Mouse (Mus musculus): ENCODE measurements around the gene Timp2.
"Not testable (repeated sequence)": the region's sequence is repeated elsewhere in the genome, so short reads cannot be mapped to it uniquely, and the experiment has no call there.

Gene Timp2

GRCm38 (mm10) chr11:118337491-118338168 lies 17.9 kb downstream of the Timp2 start:
- DNase-seq (ENCODE audit: low read depth, low spot score): no peak

- no peak for DNase-seq (ENCODE audit: low read depth, low spot score)
Observed at GRCm38 (mm10) chr11:118333431-118333830, 22.1 kb downstream of the Timp2 start.

DNA sequence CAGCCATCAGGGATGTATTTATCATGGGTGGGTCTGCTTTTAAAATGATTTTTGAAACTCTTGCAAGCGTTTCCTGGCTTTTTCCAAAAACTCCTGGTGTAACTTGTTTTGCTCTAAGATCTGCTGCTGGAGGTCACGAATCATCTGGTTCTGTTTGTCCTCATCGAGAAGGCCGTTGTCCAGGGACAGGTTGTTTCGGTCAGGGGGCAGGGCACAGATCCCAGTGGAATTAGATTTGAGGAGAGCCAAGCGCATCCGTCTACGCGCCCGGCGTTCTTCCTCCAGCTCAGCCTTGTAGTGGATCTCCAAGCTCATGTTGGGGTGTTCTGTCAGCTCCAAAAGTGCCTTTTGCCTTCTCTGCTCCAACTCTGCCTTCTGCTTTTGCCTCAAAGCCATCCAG lies 23.2 kb downstream of the Timp2 start:
- no peak for DNase-seq (ENCODE audit: low read depth, low spot score)

GRCm38 (mm10) chr11:118330777-118331176 lies 24.8 kb downstream of the Timp2 start:
- no peak for DNase-seq (ENCODE audit: low read depth, low spot score)

- DNase-seq (ENCODE audit: low read depth, low spot score): no peak
Observed at GRCm38 (mm10) chr11:118330361-118330760, 25.2 kb downstream of the Timp2 start.

DNA sequence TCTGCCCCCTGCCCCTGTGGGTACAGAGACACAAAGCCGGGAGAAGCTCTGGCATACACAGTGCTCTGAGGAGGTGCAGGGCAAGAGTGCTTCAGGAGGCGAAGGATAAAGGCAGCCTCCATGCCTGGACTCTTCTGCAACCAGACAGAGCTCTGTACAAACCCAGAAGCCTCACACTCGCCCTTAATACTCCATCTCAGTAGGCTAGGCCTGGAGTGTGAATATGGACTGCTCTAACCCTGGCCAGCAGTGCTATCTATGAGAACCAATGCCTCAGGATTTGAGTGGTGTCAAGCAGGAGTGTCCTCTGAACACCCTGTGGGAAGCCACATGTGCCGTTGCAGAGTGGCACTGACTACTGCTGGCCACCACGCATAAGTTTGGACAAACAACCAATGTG lies 26.6 kb downstream of the Timp2 start:
- no peak for DNase-seq (ENCODE audit: low read depth, low spot score)

- no peak for DNase-seq (ENCODE audit: low read depth, low spot score)
Observed at GRCm38 (mm10) chr11:118328511-118328910, 27.0 kb downstream of the Timp2 start.

DNA sequence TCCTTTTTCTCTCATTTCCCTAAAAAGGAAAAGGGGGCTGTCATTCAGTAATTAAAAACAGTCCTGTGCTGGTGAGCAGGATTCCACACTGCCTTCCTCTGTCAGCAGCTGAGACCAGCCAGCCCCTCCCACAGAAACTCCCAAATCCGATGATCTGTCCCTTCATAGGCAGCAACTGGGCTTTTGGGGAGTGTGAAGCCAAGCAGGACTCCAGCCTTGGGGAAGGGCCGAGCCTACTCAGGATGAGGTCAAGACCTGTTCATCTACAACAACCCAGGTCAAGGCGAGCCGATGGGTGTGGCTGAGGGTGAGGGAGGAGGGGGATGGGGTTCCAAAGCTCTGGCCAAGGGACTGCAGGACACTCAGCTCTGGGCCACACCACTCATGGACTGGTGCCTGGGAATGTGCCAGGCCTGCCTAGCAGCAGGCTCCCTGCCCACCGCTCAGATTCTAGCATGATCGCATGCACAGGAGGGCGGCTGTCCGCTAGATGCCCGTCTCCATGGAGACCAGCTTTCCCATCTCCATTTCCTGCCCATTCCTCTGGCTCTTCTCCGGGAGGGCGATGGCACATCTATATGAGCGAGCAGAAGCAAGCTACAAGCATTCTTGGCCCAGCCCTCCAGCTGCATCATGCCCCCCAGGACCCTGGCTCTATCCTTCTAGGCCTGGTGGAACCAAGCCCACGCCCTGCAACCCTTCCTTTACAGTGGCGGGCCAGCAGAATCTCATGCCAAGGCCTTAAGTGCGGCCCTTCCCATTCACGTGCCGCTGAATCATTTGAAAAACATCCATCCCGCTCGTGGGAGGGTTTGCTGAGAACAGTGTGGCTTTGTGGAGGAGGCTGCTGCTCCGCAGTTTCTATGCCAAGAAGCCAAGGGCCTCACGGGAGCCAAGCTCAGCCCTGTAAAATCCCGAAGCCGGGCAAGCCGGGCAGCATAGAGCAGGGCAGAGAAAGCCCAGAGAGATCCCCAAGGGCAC lies 28.3 kb downstream of the Timp2 start:
- peak; percentile 49 for DNase-seq (ENCODE audit: low read depth, low spot score)

DNA sequence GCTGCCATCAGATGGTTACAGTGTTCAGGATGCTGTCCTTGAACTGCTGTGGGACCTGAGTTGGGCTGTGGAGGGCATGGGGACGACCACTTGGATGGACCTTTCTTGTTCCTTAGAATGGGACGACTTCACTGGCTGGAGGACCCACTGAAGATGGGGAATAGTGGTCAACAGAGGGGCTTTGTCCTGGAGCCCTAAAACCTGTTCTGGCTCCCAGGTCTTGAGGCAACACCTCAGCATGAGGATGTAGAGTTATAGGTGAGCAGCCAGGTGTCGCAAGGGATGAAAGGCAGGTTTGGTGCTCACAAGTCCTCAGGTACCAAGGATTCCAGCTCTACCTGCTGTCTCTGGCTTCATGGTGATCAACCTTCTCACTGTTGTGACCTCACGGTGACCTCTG lies 29.0 kb downstream of the Timp2 start:
- DNase-seq (ENCODE audit: low read depth, low spot score): no peak

DNA sequence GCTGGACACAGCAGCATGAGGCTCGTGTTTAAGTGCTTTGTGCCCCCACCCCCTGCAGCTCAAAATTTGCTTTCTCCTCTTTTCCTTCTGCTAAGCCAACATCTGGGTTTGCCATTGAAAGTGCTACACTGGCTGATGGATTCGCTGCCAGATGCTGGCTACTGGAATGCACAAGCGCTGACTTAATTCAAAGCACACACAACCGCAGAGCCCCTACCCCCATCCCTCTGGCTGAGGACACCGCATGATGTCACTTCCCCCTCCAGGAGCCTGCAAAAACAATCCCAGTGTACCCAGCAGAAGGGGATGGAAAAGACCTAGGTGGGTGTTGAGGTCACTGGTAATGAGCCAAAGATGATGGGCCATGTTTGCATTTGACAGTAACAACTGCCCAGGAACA lies 31.0 kb downstream of the Timp2 start:
- DNase-seq (ENCODE audit: low read depth, low spot score): no peak

- DNase-seq (ENCODE audit: low read depth, low spot score): no peak
Observed at GRCm38 (mm10) chr11:118323974-118324373, 31.6 kb downstream of the Timp2 start.

DNA sequence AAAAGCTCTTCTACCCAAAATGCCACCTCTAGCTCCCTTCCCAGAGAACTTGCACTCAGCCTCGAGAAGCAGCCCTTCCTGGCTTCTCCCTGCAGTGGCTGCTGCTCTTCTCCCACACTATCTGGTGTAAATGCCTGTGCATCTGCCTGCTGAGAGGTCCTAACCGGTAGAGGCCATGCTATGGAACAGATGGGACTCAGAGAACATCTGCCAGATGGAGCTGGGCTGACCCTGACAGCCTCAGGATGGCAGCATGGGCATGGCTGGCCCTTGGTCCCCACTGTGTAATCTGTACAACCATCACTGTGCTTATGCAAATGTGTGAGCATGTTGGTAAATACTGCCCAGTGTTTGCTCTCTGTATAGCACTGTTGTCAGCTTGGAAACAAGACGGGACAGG lies 32.9 kb downstream of the Timp2 start:
- DNase-seq (ENCODE audit: low read depth, low spot score): no peak

DNA sequence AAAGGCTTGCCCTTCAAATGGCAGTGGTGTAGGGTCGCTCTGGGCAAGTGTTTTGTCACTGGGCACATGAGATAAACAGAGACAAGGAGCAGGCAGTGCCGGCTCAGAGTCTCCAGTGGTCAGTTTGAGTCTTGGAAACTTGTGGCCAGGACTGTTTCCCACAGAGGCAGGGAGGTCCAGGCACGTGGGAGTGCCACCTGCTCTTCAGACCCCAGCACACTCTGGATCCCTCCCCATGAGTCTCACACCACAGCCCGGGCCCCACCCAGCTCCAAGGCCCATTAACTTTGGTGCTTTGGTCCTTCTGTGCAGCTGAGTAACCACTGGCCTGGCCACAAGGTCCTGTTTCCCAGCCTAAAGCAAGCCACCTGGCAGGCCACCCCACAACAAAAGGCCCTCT lies 33.6 kb downstream of the Timp2 start:
- DNase-seq (ENCODE audit: low read depth, low spot score): no peak

- DNase-seq (ENCODE audit: low read depth, low spot score): no peak
Observed at GRCm38 (mm10) chr11:118321500-118321899, 34.0 kb downstream of the Timp2 start.

GRCm38 (mm10) chr11:118318678-118319077 lies 36.9 kb downstream of the Timp2 start:
- DNase-seq (ENCODE audit: low read depth, low spot score): peak; percentile 70

DNA sequence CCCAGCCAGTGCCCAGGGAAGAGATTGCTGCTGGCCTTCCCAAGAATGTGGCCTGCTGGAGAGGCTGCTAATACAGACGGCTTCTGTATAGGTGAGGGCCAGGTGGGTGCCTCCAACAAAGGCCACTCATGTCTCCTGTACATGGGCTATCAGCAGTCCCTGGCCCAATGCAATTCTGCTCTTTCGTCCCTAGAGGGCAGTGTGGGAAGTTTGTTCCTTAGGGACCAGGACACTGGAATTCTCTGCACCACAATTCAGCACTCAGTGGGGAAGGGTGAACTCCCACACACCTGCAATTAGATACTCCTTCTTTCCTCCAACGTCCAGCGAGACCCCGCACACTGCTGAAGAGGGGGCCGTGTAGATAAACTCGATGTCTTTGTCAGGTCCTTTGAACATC lies 38.4 kb downstream of the Timp2 start:
- DNase-seq (ENCODE audit: low read depth, low spot score): peak; percentile 74

DNA sequence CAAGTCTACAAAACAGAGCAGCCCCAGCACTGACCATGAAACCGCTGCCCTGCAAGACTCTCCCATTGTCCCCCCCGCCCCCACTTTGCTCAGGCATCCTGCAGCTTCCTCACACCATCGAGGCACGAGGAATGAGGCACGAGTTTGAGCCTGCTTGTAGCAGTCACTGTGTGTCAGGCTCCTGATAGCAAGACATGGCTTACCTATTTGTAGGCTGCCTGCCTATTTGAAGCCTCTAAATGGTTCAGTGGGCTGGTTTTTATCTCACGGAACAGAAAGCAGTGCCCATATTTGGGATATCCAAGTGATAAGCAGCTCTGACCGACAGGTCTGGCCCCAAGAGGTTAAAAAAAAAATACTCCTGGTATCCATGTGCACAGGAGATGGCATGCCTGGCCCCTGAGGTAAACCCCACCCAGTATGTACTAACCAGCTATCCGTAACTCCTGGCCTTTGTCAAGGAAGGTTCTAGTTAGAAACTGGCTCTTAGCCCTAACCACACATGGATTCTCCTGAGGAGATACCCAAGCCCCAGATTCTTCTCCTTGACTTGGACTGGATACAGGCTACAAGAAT lies 39.2 kb downstream of the Timp2 start:
- no peak for DNase-seq (ENCODE audit: low read depth, low spot score)

DNA sequence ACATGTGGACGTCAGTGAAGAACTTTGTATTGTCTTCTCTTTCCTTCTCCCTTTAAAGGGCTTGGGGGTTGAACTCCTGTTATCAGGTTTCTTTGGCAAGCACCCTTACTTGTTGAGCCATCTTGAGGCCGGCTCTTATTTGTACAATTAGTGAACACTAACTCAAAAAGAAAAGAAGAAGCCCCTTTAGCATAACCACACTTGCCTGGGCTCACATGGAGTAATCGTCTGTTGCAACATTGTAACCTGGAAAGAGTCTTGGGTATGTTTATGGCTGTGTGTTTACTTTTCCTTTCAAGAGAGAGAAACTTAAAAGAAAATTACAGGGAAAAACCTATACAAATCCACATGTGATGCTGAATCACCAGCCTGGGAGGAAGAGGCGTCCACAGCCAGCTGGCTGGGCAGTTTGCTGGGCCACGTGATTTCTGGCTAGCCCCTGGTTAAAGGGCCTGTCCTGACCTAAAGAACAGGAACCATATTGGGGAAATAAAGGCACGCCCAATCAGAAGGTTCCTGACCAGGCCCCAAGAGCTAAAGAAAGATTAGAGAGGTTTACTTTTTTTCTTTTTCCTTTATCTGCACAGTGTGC lies 43.3 kb downstream of the Timp2 start:
- no peak for DNase-seq (ENCODE audit: low read depth, low spot score)

DNA sequence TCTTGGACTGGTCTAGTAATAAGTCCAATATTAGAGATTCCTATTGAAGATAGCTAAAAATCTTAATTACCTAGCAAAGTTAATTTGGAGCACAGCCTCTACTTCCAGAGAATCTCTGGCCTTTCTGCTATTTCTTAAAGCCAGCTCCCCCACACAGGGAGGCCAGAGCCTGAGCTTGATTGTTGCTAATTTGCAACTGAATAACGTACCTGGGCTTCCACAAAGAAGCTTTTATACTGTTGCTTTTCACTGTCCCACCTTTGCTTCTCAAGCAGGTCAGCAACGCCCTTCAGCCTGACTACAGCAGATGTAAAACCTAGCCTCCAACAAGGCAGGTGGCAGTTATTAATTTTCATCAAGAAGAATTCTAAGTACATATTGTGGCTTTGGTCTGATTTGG lies 47.6 kb downstream of the Timp2 start:
- peak; percentile 85 for DNase-seq (ENCODE audit: low read depth, low spot score)

DNA sequence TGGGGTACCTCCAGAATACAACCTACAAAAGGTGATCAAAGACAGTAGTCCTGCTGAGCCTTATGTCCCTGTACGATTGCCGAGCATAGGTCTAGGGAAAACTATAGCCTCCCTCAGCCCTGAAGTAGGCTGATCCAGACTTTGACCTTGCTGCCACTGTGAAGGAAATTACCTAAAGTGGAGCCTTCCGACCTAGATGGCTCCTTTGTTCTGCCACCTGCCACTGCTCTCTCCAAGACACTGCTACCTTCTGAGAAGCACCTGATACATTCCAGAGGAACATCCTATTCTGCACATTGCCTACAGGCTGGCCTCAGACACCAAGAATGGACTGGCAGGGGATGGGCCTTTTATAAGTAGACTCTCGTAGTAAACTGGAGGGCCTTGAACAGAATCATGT lies 51.6 kb downstream of the Timp2 start:
- DNase-seq (ENCODE audit: low read depth, low spot score): not testable (repeated sequence)

DNA sequence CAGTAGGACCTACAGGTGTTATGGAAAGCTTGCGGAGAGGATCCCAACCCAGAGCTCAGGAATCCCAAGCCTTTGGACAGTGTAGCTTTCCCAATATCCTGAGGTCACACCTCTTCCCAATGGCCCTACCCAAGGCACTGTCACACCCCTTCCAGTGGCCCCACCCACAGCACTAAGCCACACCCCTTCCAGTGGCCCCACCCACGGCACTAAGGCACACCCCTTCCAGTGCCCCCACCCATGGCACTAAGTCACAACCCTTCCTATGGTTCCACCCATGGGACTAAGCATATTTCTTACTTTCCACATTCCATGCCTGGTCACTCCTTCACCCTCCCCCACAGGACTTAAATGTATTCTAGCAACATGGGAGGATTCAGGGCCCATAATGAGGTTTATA lies 56.7 kb downstream of the Timp2 start:
- peak; percentile 52 for DNase-seq (ENCODE audit: low read depth, low spot score)

DNA sequence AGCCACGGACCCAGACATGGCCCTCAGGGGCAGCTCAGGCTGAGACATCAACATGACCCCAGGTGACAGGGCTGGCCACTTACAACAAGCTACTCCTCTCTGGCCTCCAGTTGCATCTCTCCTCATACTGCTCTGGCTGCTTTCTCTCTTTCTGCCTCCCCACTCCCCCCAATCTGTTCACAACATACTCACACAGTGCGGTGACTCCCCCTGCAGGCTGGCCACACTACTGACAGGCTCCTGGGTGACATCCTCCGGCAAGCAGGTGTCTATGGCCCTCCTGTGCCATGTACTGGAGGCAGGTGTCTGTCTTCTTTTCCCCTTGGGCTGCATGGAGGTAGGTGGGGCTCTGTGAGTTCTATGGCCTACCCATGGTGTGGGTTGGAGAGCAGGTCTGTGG lies 57.6 kb downstream of the Timp2 start:
- DNase-seq (ENCODE audit: low read depth, low spot score): no peak

All from ES-CJ7 (cell line).